Mouse (Mus musculus) thymus, postnatal 10 days (tissue): ENCODE results near the gene Gm21060.
"Not testable (repeated sequence)": the region's sequence is repeated elsewhere in the genome, so short reads cannot be mapped to it uniquely, and the experiment has no call there.

ENCODE experiments used
- DNase-seq, 2 experiments: peaks; one replicate each; pipeline ENCODE4 v3.0.0; 2021; ENCODE audit warnings: low spot score in 2 of 2

The Gm21060 gene

DNA sequence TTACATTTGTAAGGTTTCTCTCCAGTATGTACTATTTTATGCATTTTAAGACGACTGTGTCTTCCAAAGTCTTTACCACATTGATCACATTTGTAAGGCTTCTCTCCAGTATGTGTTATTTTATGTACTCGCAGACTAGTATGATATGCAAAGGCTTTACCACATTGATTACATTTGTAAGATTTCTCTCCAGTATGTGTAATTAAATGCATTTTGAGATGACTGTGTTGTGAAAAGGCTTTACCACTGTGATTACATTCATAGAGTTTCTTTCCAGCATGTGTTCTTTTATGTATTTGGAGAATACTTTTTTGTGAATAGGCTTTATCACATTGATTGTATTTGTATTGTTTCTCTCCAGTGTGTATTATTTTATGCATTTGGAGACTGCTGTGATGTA, at the start of gene Gm21060:
Gene Gm21060, minus strand, starts transcription at position 101 of the 400 bp plus-strand sequence.
- DNase-seq: no peak

DNA sequence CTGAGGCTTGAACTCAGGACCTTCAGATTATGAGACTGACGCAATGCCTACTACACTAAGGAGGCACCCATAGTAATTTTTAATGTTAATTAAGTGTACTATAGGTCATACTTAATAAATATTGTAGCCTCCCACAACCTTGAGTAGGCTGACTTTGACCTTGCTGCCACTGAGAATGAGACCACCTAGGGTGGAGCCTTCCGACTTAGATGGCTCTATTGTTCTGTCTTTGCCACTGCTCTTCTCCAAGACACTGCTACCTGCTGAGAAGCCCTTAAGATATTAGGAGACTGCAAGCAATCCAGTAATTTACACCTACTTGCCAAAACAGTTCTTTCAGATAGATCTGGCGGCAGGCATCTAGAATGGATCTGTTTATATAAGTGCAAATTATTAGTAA, 24.0 kb upstream of the Gm21060 start:
- DNase-seq: not testable (repeated sequence)

DNA sequence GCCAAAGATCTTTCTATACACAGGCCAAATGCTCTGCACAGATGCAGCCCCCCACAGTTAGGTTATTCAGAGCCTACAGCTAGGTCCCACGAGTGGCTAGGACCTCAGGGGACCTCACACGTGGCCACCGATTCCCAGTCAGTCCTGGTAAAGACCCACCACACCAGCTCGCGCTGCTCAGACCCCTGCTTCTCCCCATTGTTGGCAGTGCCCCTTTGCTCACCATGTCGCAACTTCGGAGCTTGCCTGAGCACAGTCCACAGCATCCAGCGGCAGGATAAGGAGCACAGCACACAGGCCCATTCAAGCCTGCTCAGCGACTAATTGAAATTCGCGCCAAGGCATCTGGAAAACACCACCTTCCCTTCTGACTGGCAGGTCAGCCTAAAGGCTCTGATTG, 16.3 kb upstream of the Gm21060 start:
- DNase-seq: not testable (repeated sequence)

DNA sequence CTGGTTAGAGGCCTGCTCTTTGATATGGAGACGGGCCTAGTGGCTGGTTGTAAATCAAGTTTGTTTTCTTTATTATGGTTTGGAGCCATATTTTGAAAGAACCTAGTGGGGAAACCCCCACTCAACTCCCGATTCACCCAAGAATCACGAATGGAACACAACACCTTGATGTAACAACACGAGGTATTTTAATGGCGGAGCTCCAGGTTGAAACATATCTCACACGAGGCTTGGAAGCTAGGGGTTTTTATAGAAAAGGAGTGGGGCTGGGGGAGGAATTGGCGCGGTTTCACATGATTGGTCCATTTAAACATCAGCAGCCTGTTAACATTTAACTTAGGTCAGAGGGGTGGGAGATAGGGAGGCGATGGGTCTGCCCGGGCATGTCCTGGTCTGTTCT, 15.5 kb upstream of the Gm21060 start:
- not testable (repeated sequence) for DNase-seq

DNA sequence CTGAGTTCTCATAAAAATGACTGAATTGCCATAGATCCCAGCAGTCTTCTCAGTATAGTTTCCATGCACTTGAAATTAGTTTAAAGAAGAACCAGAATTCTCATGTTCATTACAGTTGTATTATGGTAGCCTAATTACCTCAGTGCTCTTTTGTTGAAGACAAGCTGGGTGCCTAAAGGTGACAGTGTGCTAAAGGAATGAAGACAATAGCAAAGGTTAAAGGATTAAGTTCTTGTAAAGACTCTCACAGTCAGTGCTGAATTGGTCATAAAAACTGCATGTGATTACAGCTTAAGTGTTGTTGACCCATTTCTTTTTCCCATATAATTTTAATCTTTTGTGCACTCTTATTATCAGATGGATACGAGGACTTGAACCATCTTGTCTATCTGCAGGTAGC, 11.2 kb upstream of the Gm21060 start:
- DNase-seq: not testable (repeated sequence)

DNA sequence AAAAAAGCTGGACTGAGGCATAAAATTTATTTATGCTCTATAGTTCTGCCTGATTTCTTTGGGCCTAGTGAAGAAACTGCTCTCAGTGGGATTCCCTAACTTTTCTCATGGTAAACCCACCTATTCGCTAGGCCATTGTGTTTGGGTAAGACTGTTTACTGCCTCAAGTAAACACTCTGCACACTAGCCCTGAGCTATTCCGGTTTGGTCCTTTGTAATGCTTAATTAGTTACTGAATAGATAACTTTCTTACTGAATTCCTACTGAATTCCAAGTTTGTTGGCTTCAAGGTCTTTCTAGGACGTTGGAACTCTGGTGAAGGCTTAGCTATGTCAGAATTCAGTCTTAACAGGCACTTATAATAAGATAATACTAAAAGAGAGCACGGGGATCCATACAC, 11.8 kb downstream of the Gm21060 start:
- DNase-seq: not testable (repeated sequence)

DNA sequence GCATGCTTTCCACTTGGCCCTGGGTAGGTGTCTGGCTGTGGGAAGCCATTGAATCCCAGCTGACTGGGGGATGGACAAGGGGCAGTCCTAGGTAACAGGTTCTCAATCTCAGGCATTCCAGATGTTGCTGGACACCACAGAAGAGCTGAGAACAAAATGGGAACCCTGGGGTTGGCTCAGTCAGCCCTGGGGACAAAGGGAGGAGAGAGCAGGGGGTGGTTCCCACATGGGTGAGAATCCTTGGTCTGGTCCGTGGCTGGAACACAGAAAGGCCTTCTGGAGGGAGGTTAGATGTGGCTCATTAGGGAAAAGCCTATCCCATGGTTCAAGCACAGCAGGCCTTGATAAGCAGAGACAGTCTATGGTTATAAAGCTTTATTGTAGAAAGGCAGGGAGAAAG, 13.3 kb downstream of the Gm21060 start:
- DNase-seq: no peak

DNA sequence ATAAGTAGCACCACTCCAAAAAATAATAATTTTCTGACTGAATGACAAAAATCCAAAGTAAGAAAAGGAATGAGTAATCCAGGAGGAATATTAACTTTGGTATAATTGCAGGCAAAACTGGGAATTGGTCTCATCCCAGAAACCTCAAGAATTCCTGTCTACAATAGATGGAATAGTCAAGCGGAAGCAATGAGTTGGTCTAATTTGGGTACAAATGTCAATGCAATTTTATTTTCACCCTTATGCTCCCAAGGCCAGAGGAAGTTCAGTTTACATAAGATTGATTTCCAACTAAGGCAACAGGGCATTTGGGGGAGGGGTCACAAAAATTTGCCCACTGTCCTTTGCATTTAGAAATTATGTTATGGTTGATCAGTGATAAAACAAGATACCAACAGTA, 21.4 kb downstream of the Gm21060 start:
- no peak for DNase-seq

DNA sequence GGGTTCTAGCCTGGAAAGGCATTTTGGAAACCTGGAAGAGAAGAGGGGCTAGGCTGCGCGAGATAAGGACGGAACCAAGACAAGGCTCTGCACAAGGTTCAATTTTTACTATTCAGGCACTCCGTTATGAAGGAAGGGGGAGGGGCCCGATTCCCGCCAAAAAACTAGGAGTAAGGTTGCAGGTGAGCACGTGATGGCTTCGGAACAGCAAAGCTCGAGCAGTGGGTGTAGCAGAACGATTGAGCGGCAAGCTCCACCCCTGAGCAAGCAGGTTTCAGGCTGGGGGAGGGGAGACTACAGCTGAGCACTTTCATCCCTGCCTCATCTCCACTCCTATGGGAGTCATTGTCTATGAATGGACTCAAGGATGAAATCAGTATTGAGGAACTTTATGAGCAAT, 27.7 kb downstream of the Gm21060 start:
- DNase-seq: not testable (repeated sequence)

DNA sequence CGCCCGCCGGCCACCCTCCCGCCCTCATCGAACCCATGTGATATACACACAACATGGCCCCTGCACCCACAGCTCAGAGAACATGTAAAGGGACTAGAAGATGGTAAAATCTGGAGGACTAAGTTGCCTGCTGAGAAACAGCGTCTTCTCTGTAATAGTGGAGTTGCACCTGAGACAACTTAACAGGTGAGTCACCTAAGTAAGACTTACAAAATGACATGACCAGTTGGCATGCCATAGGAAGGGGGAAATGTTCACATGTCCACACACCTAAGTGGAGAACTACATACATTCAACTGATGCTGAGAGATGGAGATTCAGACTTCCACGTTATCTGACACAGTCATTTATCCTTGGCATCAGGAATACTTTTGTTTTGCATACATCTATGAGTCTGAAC, 29.7 kb downstream of the Gm21060 start:
- no peak for DNase-seq

DNA sequence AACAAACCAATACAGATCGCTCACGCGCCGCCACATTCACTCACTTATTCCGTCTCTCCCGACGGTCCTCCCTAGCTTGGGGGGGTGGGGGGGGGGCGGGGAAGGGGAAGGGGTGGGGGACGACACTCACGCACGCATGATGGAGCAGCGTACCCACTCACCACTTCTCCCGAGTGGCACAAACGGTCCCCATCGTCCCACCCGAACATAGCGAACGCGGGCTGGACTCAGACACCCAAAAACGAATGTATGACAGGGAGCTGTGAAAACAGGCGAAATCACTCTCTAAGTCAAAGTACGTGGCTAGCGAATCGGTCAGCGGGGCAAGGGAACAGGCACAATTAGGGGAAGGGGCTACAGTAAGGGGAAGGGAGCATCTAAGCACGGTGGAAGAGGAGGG, 30.2 kb downstream of the Gm21060 start:
- DNase-seq: peak; percentile 27 to 29

DNA sequence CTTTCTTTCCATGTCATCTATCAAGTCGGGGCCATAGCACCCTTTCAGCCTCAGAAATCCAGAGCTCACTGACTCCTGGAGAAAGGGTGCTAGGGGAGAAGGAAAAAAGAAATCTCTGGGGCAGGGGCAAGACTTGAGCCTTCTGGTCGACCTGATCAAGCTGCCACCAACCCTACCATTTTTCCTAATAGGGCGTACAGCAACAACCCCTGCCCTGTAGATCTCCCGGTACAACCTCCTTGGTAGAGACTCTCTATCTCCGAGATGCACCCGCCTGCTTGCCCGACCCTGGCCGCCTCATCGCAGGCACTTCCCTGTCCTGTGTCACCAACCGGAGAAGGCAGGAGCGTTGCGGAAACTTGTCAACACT, 30.6 kb downstream of the Gm21060 start:
- peak; percentile 36 to 62 for DNase-seq

DNA sequence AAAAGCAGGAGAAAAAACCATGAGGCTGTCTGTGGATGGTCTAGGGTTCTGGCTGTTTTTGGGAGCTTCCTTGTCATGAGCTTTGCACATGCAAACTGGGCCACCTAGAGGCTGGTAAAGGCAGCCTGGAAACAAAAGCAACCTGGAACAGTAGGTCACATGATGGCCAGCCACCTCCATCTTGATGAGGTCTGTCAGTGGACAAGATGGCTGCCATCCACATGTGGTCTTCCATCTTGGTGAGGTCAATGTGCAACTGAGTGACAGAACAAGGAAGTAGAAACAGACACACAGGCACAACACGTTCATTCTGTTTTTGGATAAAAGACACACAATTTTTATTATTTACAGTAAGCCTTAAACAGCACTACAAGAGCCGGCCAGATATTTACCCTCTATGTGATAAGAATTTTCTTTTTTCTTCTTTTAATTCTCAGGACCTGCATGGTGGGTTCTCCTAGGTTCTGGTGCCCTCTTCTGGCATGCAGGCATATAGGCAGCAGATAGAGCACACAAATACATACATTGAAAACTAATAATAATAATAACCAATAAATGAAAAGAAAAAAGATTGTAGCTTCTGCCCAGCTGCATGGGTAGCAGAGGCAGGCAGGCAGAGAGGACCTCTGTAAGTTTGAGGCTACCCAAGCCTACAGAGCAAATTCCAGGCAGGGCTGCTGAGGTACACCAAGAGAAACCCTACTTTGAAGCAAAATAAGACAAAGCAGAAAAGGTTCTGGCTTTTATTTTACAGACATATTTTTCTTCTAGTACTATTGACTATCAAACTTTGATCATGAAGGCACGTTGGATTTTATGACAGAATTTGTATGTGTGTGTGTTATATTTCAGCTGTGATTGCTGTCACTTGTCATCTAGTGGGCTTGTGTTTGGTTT, 31.3 kb downstream of the Gm21060 start:
- peak; percentile 70 to 83 for DNase-seq

DNA sequence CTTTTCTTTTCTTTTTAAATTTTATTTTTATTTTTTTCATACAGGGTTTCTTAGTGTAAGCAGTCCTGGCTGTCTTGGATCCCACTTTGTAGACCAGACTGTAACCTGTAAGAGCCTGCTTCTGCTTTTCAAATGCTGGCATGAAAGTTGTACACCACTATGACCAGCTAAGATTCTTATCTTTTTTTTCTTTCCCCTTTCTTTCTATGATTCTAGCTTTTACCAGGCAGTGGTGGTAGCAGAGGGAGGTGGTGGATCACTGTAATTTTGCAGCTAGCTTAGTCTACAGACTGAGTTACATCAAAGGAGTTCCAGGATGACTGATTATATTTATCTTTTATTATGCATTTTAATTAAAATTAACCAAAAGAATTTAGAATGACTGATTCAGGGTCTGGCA, 31.9 kb downstream of the Gm21060 start:
- no peak for DNase-seq

DNA sequence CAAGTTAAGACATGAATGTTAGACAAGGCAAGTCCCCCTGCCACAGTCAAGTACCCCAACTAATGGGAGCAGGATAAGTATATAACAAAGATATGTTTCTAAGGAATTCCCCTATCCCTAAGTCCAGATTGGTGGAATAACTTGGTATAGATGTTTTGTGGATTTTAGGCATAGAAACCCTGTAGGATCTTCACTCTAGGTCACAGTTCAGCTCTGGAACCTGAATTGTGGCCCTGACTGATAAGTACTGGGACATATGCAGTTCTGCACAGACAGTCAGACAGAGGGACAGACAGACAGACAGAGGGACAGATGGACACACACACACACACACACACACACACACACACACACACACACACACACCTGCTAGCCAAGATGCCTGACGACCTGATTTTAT, 32.6 kb downstream of the Gm21060 start:
- DNase-seq: peak in 1 of 2 experiments; percentile 39

DNA sequence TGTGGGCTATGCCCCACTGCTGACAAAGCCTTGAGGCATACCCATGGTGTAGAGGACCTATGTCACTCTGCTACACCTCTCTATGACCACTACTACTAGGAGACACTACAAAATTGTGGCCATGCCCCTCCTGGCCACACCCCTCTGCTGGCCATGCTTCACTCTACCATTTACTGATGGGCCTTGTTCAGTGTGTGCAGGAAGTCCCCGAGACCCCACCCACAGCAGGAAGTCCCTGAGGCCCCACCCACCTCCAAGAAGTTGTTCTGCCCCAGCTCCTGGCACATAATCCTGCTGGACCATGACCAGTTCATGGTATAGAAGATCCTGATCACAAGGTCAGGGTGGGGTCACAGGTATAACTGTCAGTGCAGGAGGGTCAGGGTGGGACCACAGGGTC, 35.6 kb downstream of the Gm21060 start:
- no peak for DNase-seq

DNA sequence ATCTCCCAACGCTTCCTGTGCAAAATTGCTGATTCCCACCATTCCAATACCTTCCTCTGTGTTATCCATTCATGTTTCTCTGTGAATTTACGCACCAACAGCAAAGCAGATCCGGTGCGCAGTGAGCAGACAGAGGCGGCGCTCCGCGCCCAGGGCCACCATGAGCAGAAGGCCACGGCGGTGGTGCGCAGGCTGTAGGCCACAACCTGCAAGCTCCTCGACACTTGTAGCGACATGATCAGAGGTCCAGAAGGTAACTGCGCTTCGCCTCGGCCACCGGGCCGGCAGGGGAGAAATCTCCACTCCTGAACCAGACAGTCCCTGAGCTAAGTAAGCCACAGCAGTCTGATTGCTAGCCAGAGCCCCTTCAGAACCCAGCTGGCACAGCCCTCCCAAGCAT, 39.1 kb downstream of the Gm21060 start:
- no peak for DNase-seq

DNA sequence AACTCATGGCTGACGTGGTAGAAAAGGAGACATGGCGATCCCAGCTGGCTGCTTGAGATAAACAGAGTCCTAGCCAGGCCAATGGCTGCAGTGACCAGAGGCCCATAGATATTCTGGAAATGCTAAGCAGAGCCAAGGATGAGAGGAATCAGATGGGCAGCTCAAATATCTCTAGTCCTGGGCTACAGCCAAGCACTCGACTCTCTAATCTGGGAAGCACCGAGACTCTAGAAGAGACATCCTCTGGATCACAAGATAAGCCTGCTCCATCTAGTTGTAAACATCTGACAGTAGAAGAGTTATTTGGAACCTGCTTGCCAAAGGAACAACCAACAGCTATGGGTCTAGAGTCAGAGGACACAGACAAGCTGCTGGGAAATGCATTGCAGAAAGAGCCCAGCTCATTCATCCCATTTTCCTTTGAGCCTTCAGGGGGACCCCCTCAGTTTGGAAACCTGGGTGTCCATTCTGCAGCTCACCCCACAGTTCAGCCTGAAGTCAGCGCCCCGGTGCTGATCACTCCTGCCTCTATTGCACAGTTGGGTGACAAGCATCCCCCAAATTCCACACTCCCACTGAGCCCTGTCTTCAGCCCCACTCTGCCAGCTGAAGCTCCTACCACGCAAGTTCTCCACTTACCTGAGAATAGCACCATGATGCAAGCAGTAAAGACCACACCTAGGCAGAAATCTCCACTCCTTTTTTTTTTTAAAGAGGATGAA, 40.5 kb downstream of the Gm21060 start:
- no peak for DNase-seq

DNA sequence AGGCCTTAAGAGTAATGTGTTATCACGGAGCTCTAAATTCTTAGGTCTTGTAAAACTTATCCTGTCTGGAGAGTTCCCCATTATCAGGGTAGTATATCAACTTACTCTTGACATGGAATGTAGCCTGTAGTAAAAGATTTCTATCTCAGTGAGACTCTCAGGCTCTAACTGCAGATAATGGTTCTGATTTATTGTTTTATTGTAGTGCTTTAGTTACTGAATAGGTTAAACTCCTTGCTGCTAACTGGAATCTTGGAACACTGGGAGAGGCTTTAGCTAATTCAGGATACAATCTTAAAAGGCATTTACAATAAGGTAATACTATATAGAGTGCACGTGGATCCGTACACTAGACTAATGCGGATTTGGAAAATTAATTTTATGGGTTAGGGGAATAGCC, 49.5 kb downstream of the Gm21060 start:
- DNase-seq: not testable (repeated sequence)
